ENCODE assay signal across 19 mouse cellular contexts in genomic region chr9:47223536-47223935, GRCm38 (mm10).
"Had no signal": no experiment of that assay in that cellular context is flagged by ENCODE, and none has a peak within 500 bp of the region (broad histone marks: within the 10 kb centered on the region; RNA-seq: fewer than 3 reads in every experiment).

No protein-coding gene starts in this region.

- H3K27me3 ChIP-seq: limb, embryonic 15.5 days; lung, embryonic 15.5 days; megakaryocyte, embryonic 14.5 days; stomach, embryonic 15.5 days had no signal

- H3K4me1 ChIP-seq: lung, embryonic 15.5 days; megakaryocyte, embryonic 14.5 days; stomach, embryonic 15.5 days had no signal

- ATAC-seq: intestine, postnatal 0 days; liver, postnatal 0 days; midbrain, embryonic 16.5 days had no signal

- DNase-seq: kidney, adult 2 months; kidney, postnatal 25 days; layer of hippocampus, adult 9-11 months; liver, postnatal 0 days; right cerebral cortex, postnatal 25 days; spleen, adult 18-20 months; thymus, postnatal 25 days had no signal

- H3K36me3 ChIP-seq: limb, embryonic 12.5 days; limb, embryonic 15.5 days; lung, embryonic 15.5 days; stomach, embryonic 15.5 days had no signal

- H3K27ac ChIP-seq: kidney, postnatal 0 days; layer of hippocampus, adult 2 months; limb, embryonic 12.5 days; limb, embryonic 15.5 days; liver, embryonic 14.5 days; lung, embryonic 15.5 days; stomach, embryonic 15.5 days had no signal

- H3K4me3 ChIP-seq: layer of hippocampus, adult 2 months; limb, embryonic 12.5 days; limb, embryonic 15.5 days; lung, embryonic 15.5 days; megakaryocyte, embryonic 14.5 days; stomach, embryonic 15.5 days had no signal

- H3K4me2 ChIP-seq: limb, embryonic 12.5 days; limb, embryonic 15.5 days; liver, embryonic 11.5 days; lung, embryonic 15.5 days; midbrain, embryonic 11.5 days; stomach, embryonic 15.5 days had no signal

- H3K9me3 ChIP-seq: limb, embryonic 12.5 days; limb, embryonic 15.5 days; lung, embryonic 15.5 days; stomach, embryonic 15.5 days had no signal

- H3K9ac ChIP-seq: limb, embryonic 12.5 days; limb, embryonic 15.5 days; liver, embryonic 14.5 days; liver, postnatal 0 days; lung, embryonic 15.5 days; stomach, embryonic 15.5 days had no signal
